Mouse (Mus musculus) gastrocnemius, postnatal 36 days (tissue): ENCODE data around the gene Fst. TPM values are rescaled to one million over a fixed set of nuclear protein-coding genes. Genes with fewer than 3 reads are reported as not detected.
A peak's percentile ranks its signal among the peaks of the same experiment; 100 is the strongest.

Experiments used
- DNase-seq, 2 experiments: peaks; one replicate each; pipeline ENCODE4 v3.0.0; 2022
- intact Hi-C: fragments of 180-260 bp; cut with DNase I; formaldehyde crosslinking; loops from one replicate; pipeline ENCODE4 v1.15.1; 2025
- long read RNA-seq, 2 experiments: library from polyadenylated mRNA; stranded (forward); transcript quantifications; one replicate each; pipeline ENCODE4 v2.0.0; 2021
- total RNA-seq, 2 experiments: library from RNA; stranded (reverse); gene quantifications; 2 replicates each; pipeline ENCODE4 v1.2.3; 2021

The Fst gene
- total RNA-seq: 1 to 10 TPM; 2.9 to 4.6 TPM
- long read RNA-seq, experiment 1, partial matches to known transcripts: 0 of 1 reads
- long read RNA-seq, experiment 1, other reads (novel, unspliced or antisense): 0 of 1 reads
- long read RNA-seq, experiment 2, partial matches to known transcripts: 1 of 2 reads
- long read RNA-seq, experiment 2, other reads (novel, unspliced or antisense): 0 of 2 reads

GRCm38 (mm10) chr13:114458886-114459700 lies at the start of gene Fst:
TSS of gene Fst (minus strand) at chr13:114458951.
- peak; percentile 27 to 43 for DNase-seq
- intact Hi-C loops: no loop called here

- DNase-seq: no peak
- intact Hi-C loops: no loop called here
Measured at GRCm38 (mm10) chr13:114493826-114494225, 35.1 kb upstream of the Fst start.

- intact Hi-C loops: no loop called here
- no peak for DNase-seq
Measured at GRCm38 (mm10) chr13:114488178-114488577, 29.4 kb upstream of the Fst start.

GRCm38 (mm10) chr13:114478329-114478728 lies 19.6 kb upstream of the Fst start:
- no peak for DNase-seq
- intact Hi-C loops: no loop called here

- intact Hi-C loops: no loop called here
- DNase-seq: no peak
Measured at GRCm38 (mm10) chr13:114469945-114470344, 11.2 kb upstream of the Fst start.

- intact Hi-C loops: no loop called here
- no peak for DNase-seq
Measured at GRCm38 (mm10) chr13:114466269-114466919, 7.6 kb upstream of the Fst start.

GRCm38 (mm10) chr13:114465387-114465786 lies 6.6 kb upstream of the Fst start:
- DNase-seq: no peak
- intact Hi-C loops: no loop called here

- intact Hi-C loops: no loop called here
- DNase-seq: no peak
Measured at GRCm38 (mm10) chr13:114464824-114465223, 6.1 kb upstream of the Fst start.

- intact Hi-C loops: no loop called here
- DNase-seq: no peak
Measured at GRCm38 (mm10) chr13:114462548-114463408, 4.0 kb upstream of the Fst start.

GRCm38 (mm10) chr13:114460306-114460892 lies 1.6 kb upstream of the Fst start:
- intact Hi-C loops: loop anchor here (2.0 kb wide), 2 partner anchors 584 to 592 kb away; no protein-coding TSS in a partner anchor
- DNase-seq: peak; percentile 27 to 31

GRCm38 (mm10) chr13:114459701-114460160 lies 980 bp upstream of the Fst start:
- intact Hi-C loops: loop anchor here (2.0 kb wide), 2 partner anchors 583 to 591 kb away; no protein-coding TSS in a partner anchor
- no peak for DNase-seq

GRCm38 (mm10) chr13:114458291-114458885 lies 363 bp downstream of the Fst start:
- intact Hi-C loops: no loop called here
- peak; percentile 16 to 27 for DNase-seq

- DNase-seq: no peak
- intact Hi-C loops: loop anchor here (2.0 kb wide), 1 partner anchor 381 kb away; no protein-coding TSS in a partner anchor
Measured at GRCm38 (mm10) chr13:114457567-114458120, 1.1 kb downstream of the Fst start.

- peak in 1 of 2 experiments; percentile 25 for DNase-seq
- intact Hi-C loops: loop anchor here (2.0 kb wide), 1 partner anchor 380 kb away; no protein-coding TSS in a partner anchor
Measured at GRCm38 (mm10) chr13:114456766-114457566, 1.8 kb downstream of the Fst start.

GRCm38 (mm10) chr13:114456224-114456623 lies 2.5 kb downstream of the Fst start:
- peak; percentile 23 to 48 for DNase-seq
- intact Hi-C loops: loop anchor here (2.0 kb wide), 1 partner anchor 379 kb away; no protein-coding TSS in a partner anchor

GRCm38 (mm10) chr13:114455788-114456187 lies 3.0 kb downstream of the Fst start:
- no peak for DNase-seq

GRCm38 (mm10) chr13:114447213-114447612 lies 11.5 kb downstream of the Fst start:
- intact Hi-C loops: no loop called here
- no peak for DNase-seq

More at GRCm38 (mm10) chr13:114455788-114456187, 3.0 kb downstream of the Fst start:
- intact Hi-C loops: loop anchor here (2.0 kb wide), 1 partner anchor 379 kb away; no protein-coding TSS in a partner anchor

GRCm38 (mm10) chr13:114432491-114432890 lies 26.3 kb downstream of the Fst start:
- intact Hi-C loops: no loop called here
- DNase-seq: no peak
